Mouse (Mus musculus) skeletal muscle tissue, adult 2 months (tissue): ENCODE data around the gene Sult4a1.

ENCODE experiments used
- DNase-seq: peaks from one replicate; pipeline ENCODE4 v3.0.0-alpha.2; 2012; ENCODE audit warnings: low read depth, low spot score

Sult4a1 gene

GRCm38 (mm10) chr15:84037067-84037466 is 68.5 kb downstream of the Sult4a1 start:
- no peak for DNase-seq
